Mouse (Mus musculus) spleen, postnatal 36 days (tissue): ENCODE measurements at regions not wholly inside any gene's neighbourhood (a gene's known extent, or its start where the extent isn't known, plus 50 kb on each side); places are given as distances from the start of the nearest gene placed in this dataset.

Experiments
- DNase-seq, 2 experiments: peaks; one replicate each; pipeline ENCODE4 v3.0.0; 2022; ENCODE audit warnings: low spot score in 2 of 2, mixed read lengths in 1 of 2

GRCm38 (mm10) chr16:75304743-75305142 is 281.1 kb downstream of the Lipi start:
- no peak for DNase-seq

- no peak for DNase-seq
Observed at GRCm38 (mm10) chr16:75297416-75297815, 288.4 kb downstream of the Lipi start.

DNA sequence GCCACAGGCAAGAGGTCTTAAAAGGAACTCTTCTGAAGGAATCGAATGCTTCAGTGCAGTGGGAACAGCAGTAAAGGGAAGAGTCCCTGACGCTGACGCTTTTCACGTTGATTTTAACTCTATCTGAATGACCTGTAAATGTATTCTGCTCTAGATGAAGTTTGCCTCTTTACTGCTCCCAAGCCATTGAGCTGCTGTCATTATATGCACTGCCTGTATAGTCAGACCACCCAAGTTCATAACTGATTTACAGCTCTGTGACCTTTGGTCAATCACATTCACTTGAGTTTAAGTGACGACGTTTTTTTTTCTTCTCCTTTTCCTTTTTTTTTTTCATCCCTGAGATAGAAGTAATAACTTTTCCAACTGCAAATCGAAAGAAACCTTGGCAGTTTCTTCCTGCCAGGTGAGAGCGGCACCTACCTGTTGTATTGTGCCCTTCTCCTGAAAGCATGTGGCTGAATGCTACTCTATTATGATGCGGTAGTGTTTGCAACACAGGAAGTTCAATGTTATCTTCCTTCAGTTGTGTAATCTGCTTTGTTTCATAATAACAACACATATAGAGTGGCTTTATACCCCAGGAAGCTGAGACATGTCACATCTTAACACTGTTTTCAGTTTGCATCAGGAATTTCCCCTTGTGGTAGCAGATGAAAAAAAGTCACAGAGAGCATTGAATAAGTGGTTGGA is 293.0 kb downstream of the Lipi start:
- no peak for DNase-seq

- DNase-seq = no peak
Observed at GRCm38 (mm10) chr16:75291194-75291593, 294.7 kb downstream of the Lipi start.

DNA sequence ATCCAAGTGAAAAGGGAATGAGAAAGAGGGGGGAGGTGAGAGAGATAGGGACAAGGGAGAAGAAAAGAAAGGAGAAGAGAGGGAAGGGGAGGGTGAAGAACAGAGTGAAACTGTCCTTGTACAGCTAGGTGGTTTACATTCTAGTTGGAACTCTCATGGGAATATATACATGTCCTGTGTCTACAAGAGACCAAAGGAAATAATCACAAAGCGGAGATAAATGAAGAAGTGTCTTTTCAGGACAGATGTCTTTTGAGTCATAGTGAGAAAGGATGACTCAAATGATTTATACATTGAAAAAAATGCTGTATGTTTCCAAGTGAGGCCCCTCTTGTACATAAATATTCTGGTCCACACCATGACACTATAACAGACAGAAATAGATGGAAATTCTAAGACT is 298.7 kb downstream of the Lipi start:
- no peak for DNase-seq

GRCm38 (mm10) chr16:75285811-75286210 is 300.1 kb downstream of the Lipi start:
- DNase-seq = no peak

GRCm38 (mm10) chr16:75263903-75264302 is 322.0 kb downstream of the Lipi start:
- DNase-seq = no peak

- no peak for DNase-seq
Observed at GRCm38 (mm10) chr16:75254981-75255380, 330.9 kb downstream of the Lipi start.

DNA sequence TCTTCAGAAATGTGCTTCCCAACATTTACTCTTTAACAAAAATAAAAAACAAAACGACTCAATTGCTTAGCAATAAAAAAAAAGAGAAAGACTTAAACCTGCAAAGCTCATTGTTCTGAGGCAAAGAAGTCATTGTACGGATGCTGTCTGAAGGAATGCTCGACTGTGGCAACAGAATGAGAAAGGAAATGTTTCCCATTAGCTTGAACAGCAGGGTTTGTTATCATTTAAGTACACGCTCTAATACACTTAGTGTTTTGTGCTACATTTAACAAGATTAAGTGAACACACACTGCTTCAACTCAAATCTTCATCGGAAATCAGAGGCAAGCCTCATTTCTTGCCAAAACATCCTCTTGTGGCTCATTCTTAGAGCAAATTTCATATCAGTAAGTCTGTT is 336.7 kb downstream of the Lipi start:
- no peak for DNase-seq

- DNase-seq = no peak
Observed at GRCm38 (mm10) chr16:75240383-75240782, 345.5 kb downstream of the Lipi start.

- no peak for DNase-seq
Observed at GRCm38 (mm10) chr16:75232133-75232532, 353.7 kb downstream of the Lipi start.

DNA sequence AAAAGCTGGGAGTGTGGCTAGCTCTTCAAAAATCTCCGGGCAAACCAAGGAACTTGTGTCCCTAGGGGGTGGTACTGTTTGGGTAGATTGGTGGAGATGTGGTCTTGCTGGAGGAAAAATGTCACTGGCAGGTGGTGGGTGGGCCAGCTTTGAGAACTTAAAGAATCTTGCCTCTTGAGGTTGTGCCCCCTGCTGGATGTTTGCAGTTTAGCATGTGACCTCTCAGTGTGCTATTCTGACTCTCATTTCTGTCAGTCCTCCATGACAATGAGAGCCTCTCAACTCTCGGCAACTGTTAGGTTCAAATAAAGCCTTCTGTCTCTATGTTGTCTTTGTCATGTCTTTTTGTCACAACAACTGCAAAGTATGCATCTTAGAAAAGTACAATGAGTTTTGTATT is 392.5 kb downstream of the Lipi start:
- DNase-seq = no peak

DNA sequence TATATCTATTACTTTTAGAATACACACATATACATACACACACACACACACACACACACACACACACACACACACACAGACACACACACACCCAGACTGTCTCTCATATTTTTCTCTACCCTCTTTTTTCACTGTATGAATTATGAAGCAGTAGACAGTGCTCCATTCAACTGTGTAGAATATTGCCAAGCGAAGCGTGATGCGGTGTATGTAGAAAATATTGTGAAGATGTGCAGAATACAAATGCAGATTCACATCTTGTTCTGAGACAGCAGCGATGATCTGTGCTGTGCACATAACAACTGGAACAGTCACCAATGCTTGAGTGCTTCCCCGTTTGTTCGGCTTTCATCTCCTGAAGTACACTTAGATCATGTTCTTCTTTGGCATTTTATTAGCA is 395.5 kb downstream of the Lipi start:
- no peak for DNase-seq

- no peak for DNase-seq
Observed at GRCm38 (mm10) chr16:75166040-75166439, 419.8 kb downstream of the Lipi start.

DNA sequence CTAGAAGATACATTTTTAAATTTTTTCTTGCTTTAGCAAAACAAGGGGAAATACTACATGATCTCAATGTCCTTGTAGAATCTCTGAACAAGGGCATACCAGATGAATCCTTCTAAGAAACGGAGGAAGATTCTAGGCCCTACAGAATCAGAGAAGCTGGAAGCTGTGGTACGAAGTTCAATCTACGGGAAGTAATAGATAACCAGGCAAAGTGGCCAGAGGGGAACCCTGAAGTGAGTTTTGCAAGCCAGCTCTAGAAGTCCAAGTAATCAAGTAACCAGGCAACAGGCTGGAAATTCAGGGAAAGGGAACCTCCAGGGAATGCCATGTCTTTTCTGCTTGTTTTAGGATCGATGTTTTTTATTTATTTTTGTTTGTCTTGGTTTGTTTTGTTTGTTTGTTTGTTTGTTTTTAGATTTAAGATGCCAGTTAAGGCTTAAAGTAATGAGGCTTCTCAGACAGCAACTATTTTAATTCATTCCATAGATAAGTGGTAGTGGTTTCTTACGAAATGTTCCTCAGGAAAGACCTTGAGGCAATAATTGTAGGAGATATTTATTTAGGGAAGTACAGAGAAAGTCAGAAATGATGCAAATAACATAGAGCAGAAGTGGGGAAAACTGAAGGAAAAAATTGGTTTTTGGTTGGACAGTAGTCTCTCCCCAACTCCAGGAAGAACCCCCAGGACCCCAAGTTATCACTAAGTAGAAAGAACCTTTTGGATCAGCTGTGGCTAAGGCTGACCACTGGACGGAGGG is 420.7 kb downstream of the Lipi start:
- no peak for DNase-seq

- no peak for DNase-seq
Observed at GRCm38 (mm10) chr16:75159740-75160139, 426.1 kb downstream of the Lipi start.

- DNase-seq = no peak
Observed at GRCm38 (mm10) chr16:75155441-75156038, 430.3 kb downstream of the Lipi start.
